Mouse (Mus musculus): ENCODE results near the gene Kpna7. TPM values are rescaled to one million over a fixed set of nuclear protein-coding genes. Genes with fewer than 3 reads are reported as not detected.

Kpna7 gene
- polyA plus RNA-seq, 1 experiment = not detected

DNA sequence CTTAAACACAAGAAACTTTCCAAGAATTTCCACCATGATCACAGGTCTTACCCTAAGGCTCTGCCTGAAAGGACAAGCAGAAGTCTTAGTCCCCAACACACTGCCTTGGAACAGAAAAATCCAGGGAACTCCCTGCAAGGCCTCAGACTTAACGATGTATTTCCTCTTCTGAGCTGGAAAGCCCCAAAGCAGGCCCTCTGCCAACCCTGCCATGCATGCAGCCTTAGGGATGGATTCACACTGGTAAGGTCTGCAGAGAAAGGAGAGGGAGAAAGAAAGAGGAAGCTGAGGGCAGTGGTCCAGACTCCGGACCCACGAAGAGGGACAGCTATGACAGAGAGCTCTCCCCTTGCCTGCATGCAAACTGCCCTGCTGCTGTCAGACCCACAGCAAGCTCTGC, 120.4 kb downstream of the Kpna7 start:
- DNase-seq (ENCODE audit: low spot score) = no peak

DNA sequence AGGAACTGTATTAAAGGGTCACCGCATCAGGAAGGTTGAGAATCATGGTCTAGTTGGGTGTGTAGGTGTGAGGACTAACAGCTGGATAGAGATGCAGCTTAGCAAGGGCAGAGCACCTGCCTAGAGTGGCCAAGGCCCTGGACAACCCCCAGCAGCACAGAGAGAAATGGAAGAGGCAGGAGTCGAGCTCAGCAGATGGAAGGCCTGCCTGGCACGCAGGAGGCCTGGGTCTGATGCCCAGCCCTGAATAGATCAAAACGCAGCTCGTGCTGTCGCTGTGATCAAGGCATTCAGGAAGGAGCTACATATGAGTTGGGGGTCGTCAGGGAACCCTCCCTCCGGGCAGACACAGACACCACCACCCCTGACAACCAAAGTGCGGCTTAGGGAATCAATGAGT, 125.6 kb downstream of the Kpna7 start:
- no peak for DNase-seq (ENCODE audit: low spot score)

DNA sequence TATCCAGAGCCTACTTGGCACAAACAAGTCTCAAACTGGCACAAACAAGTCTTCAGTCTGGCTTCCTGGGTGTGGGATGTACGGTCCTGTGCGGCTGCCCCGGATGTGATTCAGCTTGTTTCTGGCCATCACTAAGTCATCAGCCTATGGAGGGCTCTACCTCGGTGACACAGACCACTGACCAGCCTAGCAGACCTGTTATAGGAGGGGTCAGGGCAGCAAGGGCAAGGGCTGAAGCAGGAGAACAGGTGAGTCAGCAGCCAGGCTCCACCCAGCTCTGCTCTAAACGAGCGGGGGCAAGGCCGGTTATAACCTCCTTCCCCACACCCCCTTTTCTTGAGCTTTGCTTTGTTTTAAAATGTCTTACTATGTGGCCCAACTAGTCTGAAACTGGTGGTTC, 129.4 kb downstream of the Kpna7 start:
- no peak for DNase-seq (ENCODE audit: low spot score)

DNA sequence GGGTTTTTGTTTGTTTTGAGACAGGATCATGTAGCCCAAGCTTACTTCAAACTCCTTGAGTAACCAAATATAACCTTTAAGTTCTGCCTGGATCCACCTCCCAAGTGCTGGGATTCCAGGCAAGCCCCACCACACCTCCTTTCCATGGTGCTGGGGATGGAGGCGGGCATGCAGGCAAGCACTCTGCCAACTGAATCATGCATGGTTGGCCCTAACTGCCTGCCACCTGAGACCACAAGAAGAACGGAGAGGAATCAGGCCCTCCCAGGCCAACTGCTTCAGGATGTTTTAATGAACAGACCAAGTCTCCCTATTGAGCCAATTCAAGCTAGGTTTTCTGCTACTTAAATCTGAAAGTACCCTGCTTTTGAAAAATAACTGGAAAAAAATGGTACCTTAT, 131.2 kb downstream of the Kpna7 start:
- DNase-seq (ENCODE audit: low spot score) = no peak

DNA sequence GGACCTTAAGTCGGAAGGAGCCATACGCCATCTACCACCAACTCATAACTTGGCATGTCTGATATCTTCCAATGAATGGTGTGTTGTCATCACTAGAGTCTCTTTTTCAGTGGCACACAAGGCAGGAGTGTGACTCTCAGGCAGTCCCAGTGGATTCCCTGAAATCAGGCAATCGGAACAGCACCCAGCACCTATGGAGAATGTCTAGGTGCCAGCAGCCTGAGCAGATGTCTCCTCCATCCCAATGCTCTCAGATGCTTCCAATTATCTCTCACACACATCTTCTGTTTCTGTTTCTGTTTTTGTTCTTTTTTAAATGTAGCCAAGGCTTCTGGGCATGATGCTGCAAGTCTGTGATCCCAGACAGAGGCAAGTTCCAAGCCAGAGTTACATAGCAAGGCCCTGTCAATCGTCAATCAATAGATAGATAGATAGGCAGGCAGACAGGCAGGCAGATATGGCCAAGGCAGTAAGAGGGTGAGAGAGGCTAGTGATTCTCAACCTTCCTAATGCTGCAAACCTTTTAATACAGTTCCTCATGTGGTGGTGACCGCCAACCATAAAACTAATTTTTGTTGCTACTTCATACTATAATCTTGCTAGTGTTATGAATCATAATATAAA, 133.3 kb downstream of the Kpna7 start:
- no peak for DNase-seq (ENCODE audit: low spot score)

DNA sequence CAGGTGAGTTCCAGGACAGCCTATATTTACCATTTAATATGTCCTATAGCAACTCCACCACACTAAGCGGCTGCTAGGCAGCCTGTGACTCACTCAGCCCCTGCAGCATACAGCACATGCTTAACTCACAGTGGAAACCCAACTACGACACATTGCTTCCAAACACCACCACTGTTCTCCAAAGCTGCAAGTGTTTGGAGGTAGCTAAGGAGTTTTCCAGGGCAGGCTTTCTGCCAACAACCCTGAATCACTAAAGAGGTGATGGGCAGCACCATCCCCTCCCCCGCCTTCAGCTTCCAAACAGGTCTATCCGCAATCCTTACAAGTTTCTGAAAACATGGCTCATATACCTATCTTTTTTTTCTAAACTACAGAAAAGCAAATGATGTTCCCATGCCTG, 134.0 kb downstream of the Kpna7 start:
- no peak for DNase-seq (ENCODE audit: low spot score)

DNA sequence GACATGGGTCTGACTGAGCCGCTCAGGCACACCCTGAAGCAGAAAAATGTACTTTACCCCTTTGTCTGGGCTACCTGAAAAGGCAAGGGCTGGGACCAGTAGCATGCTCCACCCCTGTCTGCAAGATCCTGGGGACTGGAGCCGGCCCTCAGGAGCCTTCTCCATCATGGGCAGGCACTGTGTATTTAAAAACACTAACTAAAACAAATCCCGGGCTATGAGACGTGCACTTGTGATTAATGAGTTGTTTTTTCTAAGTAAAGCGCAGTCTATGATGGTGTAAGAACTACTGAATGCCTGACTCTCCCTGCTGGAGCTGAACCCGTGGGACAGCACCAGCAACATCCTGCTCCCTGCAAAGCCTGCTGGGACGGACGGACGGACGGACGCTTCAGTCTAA, 135.4 kb downstream of the Kpna7 start:
- DNase-seq (ENCODE audit: low spot score) = no peak

DNA sequence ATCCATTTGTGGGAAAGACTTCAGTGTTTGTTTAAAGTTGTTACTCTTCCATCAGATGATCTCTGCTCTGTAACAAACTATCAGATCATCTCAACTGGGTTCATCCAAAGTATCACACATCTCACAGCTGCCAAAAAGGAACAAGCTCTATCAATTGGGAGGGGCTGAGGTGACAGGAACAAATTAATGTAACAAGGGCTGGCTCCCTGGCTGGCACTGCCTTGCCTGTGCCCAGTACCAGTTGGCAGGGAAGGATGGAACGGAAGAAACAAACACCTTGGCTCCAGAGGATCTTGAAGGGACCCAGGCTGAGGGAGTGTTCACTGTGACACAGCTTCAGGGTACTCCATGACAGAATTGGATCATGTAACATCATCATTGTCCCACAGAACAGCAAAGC, 135.8 kb downstream of the Kpna7 start:
- no peak for DNase-seq (ENCODE audit: low spot score)

DNA sequence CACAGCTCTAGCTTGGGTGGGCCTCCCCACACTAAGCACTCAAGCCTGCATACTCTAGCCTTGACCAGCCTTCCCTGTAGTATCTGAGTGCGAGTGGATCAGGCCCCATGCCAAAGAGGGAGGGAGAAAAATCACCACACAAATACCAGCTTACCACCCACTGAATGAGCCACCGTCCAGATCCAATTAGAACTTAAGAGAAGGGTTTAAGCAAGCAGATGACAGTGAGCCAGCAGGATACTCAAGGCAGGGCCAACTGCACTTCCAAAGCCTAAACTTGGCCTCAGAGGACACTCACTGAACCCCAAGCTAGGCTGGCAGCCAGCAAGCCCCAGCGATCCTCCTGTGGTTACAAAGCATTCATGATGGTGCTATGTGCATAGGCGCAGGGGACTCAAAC, 137.8 kb downstream of the Kpna7 start:
- DNase-seq (ENCODE audit: low spot score) = no peak

DNA sequence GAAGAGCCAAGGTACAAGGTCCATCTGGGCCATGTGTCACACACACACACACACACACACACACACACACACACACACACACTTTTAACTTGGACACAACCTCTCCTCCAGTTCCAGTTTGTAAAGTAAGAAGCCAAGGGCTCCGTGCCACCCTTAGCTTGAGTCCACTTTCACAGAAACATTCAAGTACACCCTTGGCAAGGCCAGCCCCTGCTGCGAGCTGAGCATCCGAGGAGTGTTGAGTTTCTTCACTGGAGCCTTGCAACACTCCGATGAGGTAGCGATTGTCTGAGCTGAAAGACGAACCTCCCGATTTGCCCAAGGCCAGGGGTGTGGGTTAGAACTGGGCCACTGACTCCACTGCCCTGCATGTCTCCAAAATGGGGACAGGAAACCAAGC, 138.9 kb downstream of the Kpna7 start:
- DNase-seq (ENCODE audit: low spot score) = no peak

DNA sequence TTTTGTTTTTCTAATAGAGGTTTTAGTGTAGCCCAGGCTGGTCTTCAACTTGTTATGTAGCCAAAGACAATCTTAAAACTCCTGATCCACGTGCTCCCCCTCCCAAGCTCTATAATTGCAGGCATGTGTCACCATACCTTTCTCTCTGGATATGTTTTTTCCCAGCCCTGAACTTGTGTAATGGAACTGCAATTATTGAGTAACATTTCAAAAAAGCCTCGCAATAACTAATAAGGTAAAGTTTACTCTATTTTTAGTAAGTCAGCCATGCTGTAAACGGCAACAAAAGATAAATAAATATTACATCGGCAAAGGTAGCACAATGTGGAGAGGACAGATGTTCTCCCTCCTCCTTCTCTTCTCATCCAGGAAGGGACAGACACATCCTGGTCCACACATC, 139.5 kb downstream of the Kpna7 start:
- DNase-seq (ENCODE audit: low spot score) = no peak

DNA sequence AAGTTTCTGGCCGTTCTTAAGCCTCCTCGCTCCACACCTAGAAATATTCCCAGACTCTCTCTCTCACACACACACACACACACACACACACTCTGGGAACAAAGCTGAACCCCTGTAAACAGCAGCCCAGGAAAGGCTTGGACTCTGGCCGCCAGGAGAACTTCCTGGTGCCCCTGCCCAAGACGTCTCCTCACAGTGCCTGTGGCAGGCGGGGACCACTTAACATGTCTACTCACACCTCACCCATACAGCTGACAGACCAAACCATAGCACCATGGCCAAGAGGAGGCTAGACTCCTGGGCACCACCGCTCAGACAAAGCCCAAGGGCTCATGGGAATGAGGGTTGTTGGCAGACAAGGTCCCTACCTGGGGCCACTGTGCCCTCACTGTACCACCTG, 140.5 kb downstream of the Kpna7 start:
- DNase-seq (ENCODE audit: low spot score) = no peak

DNA sequence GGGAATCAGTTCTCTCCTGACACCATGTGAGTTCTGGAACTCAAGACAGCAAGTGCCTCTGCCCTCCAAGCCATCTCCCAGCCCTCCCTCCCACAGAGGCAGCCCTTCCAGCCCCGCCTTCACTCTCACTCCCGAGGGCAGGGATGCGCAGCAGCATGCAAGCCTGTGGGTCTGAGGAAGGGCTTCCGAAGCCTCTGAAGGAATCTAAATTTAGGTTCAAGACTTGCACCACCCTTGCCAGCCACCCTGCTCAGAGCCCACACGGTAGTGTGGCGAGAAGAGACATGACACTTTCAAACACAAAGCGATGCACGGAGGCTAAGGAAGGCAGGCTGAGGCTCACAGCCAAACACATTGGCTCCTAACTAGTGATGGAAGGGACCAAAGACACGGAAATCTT, 141.4 kb downstream of the Kpna7 start:
- DNase-seq (ENCODE audit: low spot score) = no peak

DNA sequence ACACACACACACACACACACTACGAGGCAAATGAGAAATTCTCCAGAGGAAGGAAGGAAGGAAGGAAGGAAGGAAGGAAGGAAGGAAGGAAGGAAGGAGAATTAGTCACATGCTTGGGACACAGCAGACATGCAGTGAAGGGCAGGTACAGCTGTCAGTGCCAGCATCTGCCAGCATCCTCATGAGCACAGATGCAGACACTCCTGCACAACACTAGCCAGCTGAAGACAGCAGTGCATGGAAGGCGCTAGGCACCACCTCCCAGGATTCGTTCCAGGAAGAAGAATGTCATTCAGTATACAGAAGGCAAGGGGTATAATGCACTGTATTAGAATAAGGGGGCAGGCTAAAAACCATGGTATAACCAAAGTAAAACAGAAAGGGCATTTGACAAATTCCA, 142.9 kb downstream of the Kpna7 start:
- DNase-seq (ENCODE audit: low spot score) = no peak

DNA sequence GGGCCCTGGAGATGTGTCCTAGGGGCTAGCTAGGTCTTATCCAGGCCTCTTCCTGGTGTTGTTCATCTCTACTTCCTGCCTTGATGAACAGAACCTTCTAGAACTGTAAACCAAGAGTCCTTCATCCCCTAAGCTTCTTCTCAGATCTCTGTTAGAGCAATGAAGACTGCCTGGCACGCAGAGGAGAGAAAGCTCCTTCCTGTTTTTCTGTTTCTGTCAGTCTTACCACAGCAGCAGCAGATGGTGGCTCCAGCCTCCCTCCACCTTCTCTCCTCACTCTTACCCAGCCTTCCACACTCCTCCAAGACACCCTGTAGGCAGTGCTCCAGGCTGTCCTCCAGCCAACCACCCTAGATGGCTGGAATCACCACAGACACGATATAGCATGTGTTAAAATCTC, 146.5 kb downstream of the Kpna7 start:
- no peak for DNase-seq (ENCODE audit: low spot score)

Other genes with a start within 250 kb of the Kpna7 start
- gene Smurf1, start 118.2 kb downstream of the Kpna7 start, polyA plus RNA-seq (2012; rRNA removed) = 23.2 and 27.5 TPM in 2 replicates
- gene Gm4871, start 51.3 kb downstream of the Kpna7 start, polyA plus RNA-seq (2012; rRNA removed) = not detected in 2 replicates
- gene 1700018F24Rik, start 41.0 kb downstream of the Kpna7 start, polyA plus RNA-seq (2012; rRNA removed) = not detected in 2 replicates
- gene Arpc1a, start 200 bp downstream of the Kpna7 start, polyA plus RNA-seq (2012; rRNA removed) = 284 and 341 TPM in 2 replicates
- gene Arpc1b, start 30.2 kb upstream of the Kpna7 start, polyA plus RNA-seq (2012; rRNA removed) = 410 and 483 TPM in 2 replicates
- 51.4 and 62.5 TPM in 2 replicates for gene Pdap1, start 56.2 kb upstream of the Kpna7 start, polyA plus RNA-seq (2012; rRNA removed)
- gene Bud31, start 56.3 kb upstream of the Kpna7 start, polyA plus RNA-seq (2012; rRNA removed) = 80.5 and 98.6 TPM in 2 replicates
- 12.9 TPM in 2 replicates for gene Ptcd1, start 83.1 kb upstream of the Kpna7 start, polyA plus RNA-seq (2012; rRNA removed)
- gene Cpsf4, start 83.2 kb upstream of the Kpna7 start, polyA plus RNA-seq (2012; rRNA removed) = 20.4 and 25.4 TPM in 2 replicates
- 266 and 278 TPM in 2 replicates for gene Atp5j2, start 108.0 kb upstream of the Kpna7 start, polyA plus RNA-seq (2012; rRNA removed)
- 6.8 and 7.4 TPM in 2 replicates for gene Zkscan14, start 117.8 kb upstream of the Kpna7 start, polyA plus RNA-seq (2012; rRNA removed)
- gene Zkscan5, start 120.5 kb upstream of the Kpna7 start, polyA plus RNA-seq (2012; rRNA removed) = 7.4 and 9.1 TPM in 2 replicates
- 30.0 and 31.5 TPM in 2 replicates for gene Zfp655, start 147.7 kb upstream of the Kpna7 start, polyA plus RNA-seq (2012; rRNA removed)
- 16.1 and 19.1 TPM in 2 replicates for gene Zscan25, start 196.5 kb upstream of the Kpna7 start, polyA plus RNA-seq (2012; rRNA removed)

Measured in urinary bladder, adult 2 months (tissue).